Mouse (Mus musculus) MEL-GATA-1-ER (cell line): ENCODE data around the gene Gm10840.
"Not testable (repeated sequence)": the region's sequence is repeated elsewhere in the genome, so short reads cannot be mapped to it uniquely, and the experiment has no call there.

ENCODE experiments used
- DNase-seq: peaks from one replicate; pipeline ENCODE4 v3.0.0-alpha.2; 2012; ENCODE audit warnings: low read depth; ENCODE audit errors: extremely low read depth

The Gm10840 gene

DNA sequence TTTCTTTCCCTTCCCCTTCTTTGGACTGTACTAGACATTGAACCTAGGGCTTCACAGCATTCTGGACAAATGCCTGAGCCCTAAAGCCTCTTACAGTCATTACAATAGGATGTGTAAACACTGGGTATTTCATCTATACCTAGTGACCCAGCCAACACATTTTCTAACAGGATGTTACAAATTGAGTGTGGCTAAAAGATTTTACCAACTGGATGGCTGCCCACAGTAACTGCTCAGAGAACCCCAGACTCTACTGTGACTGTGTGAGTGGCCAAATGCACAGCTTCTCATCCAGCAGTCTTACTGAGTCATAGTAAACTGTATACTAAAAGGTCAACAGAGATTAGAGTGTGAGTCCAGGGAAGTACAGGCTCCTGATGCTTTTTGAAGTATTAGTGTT is 34.7 kb downstream of the Gm10840 start:
- no peak for DNase-seq

GRCm38 (mm10) chr11:106198277-106198676 is 37.6 kb downstream of the Gm10840 start:
- peak; percentile 38 for DNase-seq

GRCm38 (mm10) chr11:106199997-106200396 is 39.3 kb downstream of the Gm10840 start:
- not testable (repeated sequence) for DNase-seq

GRCm38 (mm10) chr11:106200756-106201155 is 40.1 kb downstream of the Gm10840 start:
- no peak for DNase-seq

DNA sequence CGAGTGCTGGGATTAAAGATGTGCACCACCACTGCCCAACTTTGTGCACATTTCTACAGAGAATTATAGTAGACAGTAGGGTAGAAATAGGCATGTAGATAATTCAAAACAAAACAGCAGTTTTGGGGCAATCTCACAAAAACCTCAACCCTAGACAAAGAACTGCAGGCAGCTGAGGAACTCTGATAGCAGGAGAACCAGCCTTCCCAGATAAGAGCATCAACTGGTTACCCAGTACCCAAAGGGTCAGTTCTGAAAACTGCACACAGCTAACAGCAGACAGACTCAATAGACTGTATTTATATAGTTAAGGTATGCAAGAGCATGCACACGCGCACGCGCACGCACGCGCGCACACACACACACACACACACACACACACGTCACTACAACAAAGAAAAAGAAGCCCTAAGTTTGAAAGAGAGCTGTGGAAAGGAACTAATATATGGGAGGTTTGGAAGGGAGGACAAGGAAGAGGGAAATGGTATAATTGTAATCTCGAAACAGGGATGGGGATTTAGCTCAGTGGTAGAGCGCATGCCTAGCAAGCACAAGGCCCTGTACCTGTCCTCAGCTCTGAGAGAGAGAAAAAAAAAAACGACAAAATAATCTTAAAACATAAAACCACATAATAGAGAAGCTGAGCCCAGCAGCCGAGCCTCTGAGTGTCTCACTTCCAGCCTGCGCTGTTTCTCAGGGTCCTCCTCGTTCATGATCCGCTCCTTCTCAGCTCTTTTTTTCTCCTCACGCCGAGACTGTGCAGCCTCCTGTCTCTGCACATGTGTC is 40.9 kb downstream of the Gm10840 start:
- peak; percentile 56 for DNase-seq

GRCm38 (mm10) chr11:106202123-106202465 is 41.4 kb downstream of the Gm10840 start, which contains the start of gene Strada:
TSS of gene Strada (minus strand) at chr11:106202168.
- peak; percentile 23 for DNase-seq
